Mouse (Mus musculus) ES-E14 (cell line): ENCODE results near the gene Gm973. TPM values are rescaled to one million over a fixed set of nuclear protein-coding genes. Genes with fewer than 3 reads are reported as not detected.

Source experiments
- DNase-seq: peaks from one replicate; pipeline ENCODE4 v3.0.0-alpha.2; 2013; ENCODE audit warnings: low read depth, low spot score
- H3K27ac ChIP-seq: 2 replicates; pipeline ENCODE4 v1.5.1; 2012; ENCODE audit warnings: low read depth, mild to moderate bottlenecking, low read length, moderate library complexity, mixed read lengths; ENCODE audit not compliant: poor library complexity, insufficient read depth, severe bottlenecking
- H3K36me3 ChIP-seq: 2 replicates; pipeline ENCODE4 v1.6.1; 2012; ENCODE audit warnings: mild to moderate bottlenecking, low read length, moderate library complexity, mixed read lengths; ENCODE audit not compliant: control insufficient read depth, poor library complexity, insufficient read depth, severe bottlenecking
- H3K4me1 ChIP-seq, 2 experiments: fragments of 150-350 bp in 1 of 2; sonication (generic) in 1 of 2; 2 replicates each; pipeline ENCODE4 v1.6.1; 2012; ENCODE audit warnings: low read length in 2 of 2, mild to moderate bottlenecking in 1 of 2, mixed read lengths in 1 of 2; ENCODE audit not compliant: control insufficient read depth in 2 of 2, insufficient read depth in 2 of 2, poor library complexity in 1 of 2
- H3K4me3 ChIP-seq, 2 experiments: fragments of 150-350 bp in 1 of 2; sonication (generic) in 1 of 2; 2 replicates each; pipeline ENCODE4 v1.5.1; 2012; ENCODE audit warnings: low read length in 2 of 2, low read depth in 1 of 2, mild to moderate bottlenecking in 1 of 2, mixed read lengths in 1 of 2; ENCODE audit not compliant: insufficient read depth in 1 of 2, poor library complexity in 1 of 2, severe bottlenecking in 1 of 2
- H3K9ac ChIP-seq: 2 replicates; pipeline ENCODE4 v1.6.1; 2012; ENCODE audit warnings: low read depth, mild to moderate bottlenecking, low read length, mixed read lengths; ENCODE audit not compliant: poor library complexity, insufficient read depth, severe bottlenecking
- H3K9me3 ChIP-seq: fragments of 150-350 bp; sonication (generic); 2 replicates; pipeline ENCODE4 v1.6.1; 2012; ENCODE audit warnings: low read depth, mild to moderate bottlenecking, low read length; ENCODE audit not compliant: control insufficient read depth, insufficient read depth
- CHD2 ChIP-seq: IDR thresholded peaks from 2 replicates; pipeline ENCODE4 v1.6.1; 2014; ENCODE audit warnings: mild to moderate bottlenecking, low read depth, low read length, inconsistent platforms
- HCFC1 ChIP-seq: IDR thresholded peaks from 2 replicates; pipeline ENCODE4 v1.6.1; 2012; ENCODE audit warnings: low read length, inconsistent platforms, borderline replicate concordance; ENCODE audit not compliant: insufficient read depth
- MAFK ChIP-seq: IDR thresholded peaks from 2 replicates; pipeline ENCODE4 v1.6.1; 2014; ENCODE audit warnings: mild to moderate bottlenecking, low read depth, low read length, inconsistent platforms; ENCODE audit not compliant: insufficient read depth
- ZC3H11A ChIP-seq: IDR thresholded peaks from 2 replicates; pipeline ENCODE4 v1.6.1; 2012; ENCODE audit warnings: low read depth, mild to moderate bottlenecking, inconsistent platforms, low read length, borderline replicate concordance
- ZNF384 ChIP-seq: IDR thresholded peaks from 2 replicates; pipeline ENCODE4 v1.6.1; 2012; ENCODE audit warnings: low read depth, low read length, inconsistent platforms
- in situ Hi-C, 2 experiments: fragments of 600-800 bp; cut with MboI; formaldehyde crosslinking; loops; one replicate each; pipeline ENCODE4 v1.15.1; 2025; ENCODE audit warnings: low sequenced_read_pairs in 2 of 2, inconsistent platforms in 1 of 2; ENCODE audit not compliant: unreplicated experiment in 2 of 2
- total RNA-seq: library from RNA; depleted of rRNA; stranded (reverse); fragments of 300-350 nt; gene quantifications from 2 replicates; pipeline ENCODE4 v1.2.3, GENCODE M21; 2012

Gene Gm973
- total RNA-seq, 1 experiment: 5.8 TPM

DNA sequence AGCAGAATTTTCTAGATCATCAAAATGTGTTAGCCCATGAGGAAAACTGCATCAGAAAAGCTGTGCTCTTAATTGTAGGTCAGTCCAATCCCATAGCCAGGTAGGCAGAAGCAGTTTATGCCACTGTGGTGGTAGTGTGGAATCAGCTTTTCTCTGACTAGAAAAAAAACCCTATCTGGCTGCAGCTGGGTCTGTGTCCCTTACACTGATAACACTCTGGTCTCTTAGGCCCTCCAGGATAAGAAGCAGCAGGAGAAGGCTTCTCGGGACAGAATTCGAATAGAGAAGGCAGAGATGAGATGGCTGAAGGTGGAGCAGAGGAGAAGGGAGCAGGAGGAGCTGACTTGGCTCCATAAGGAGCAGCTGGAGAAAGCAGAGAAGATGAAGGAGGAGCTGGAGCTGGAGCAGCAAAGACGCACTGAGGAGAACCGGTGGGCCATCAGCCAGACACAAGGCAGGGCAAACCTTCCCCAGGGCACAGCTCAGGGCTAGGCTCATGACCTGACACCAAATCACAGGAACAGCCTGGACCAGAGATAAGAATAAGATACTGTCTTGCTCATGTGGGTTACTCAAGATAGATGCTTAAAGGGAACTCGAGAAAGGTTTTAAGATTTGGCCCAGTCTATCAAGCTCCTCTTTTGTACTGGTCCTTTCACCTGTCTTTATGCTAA, 116.1 kb downstream of the Gm973 start:
- H3K4me1 ChIP-seq: no peaks in the 10 kb centered on the region
- no peaks in the 10 kb centered on the region for H3K9me3 ChIP-seq
- no peak for DNase-seq
- H3K9ac ChIP-seq: no peak overlapping the region
- no peak overlapping the region for H3K4me3 ChIP-seq
- TF ChIP-seq ZNF384 (no peak), ZC3H11A (no peak), HCFC1 (no peak), CHD2 (no peak), MAFK (no peak)
- H3K36me3 ChIP-seq: no peaks in the 10 kb centered on the region
- in situ Hi-C loops: no loop called here
- H3K27ac ChIP-seq: no peak overlapping the region

GRCm38 (mm10) chr1:59633056-59633455, 117.0 kb downstream of the Gm973 start:
- DNase-seq: no peak
- no peaks in the 10 kb centered on the region for H3K9me3 ChIP-seq
- H3K4me1 ChIP-seq: no peaks in the 10 kb centered on the region
- H3K4me3 ChIP-seq: no peak overlapping the region
- H3K27ac ChIP-seq: no peak overlapping the region
- TF ChIP-seq ZNF384: no peak
- in situ Hi-C loops: no loop called here
- no peak overlapping the region for H3K9ac ChIP-seq
- H3K36me3 ChIP-seq: no peaks in the 10 kb centered on the region

GRCm38 (mm10) chr1:59636349-59636748, 120.3 kb downstream of the Gm973 start:
- H3K27ac ChIP-seq: no peak overlapping the region
- TF ChIP-seq MAFK (no peak), ZC3H11A (no peak), HCFC1 (no peak), ZNF384 (no peak), CHD2 (no peak)
- in situ Hi-C loops: no loop called here
- no peak for DNase-seq
- H3K4me1 ChIP-seq: no peaks in the 10 kb centered on the region
- no peak overlapping the region for H3K4me3 ChIP-seq
- no peaks in the 10 kb centered on the region; the same call in 1 of the 2 replicates for H3K36me3 ChIP-seq
- H3K9me3 ChIP-seq: no peaks in the 10 kb centered on the region
- H3K9ac ChIP-seq: no peak overlapping the region

DNA sequence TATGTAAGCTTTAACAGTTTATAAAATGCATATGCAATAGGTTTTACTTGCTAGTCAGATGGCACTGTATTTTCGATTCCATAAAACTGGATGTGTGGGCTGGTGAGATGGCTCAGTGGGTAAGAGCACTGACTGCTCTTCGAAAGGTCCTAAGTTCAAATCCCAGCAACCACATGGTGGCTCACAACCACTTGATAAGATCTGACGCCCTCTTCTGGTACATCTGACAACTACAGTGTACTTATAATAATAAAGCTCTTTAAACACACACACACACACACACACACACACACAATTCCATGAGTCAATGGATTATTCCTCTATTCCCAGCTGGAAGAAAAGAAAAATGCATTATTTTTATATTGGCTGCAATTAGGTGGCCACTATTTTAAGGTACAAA, 122.3 kb downstream of the Gm973 start:
- DNase-seq: peak; percentile 27
- no peak for TF ChIP-seq HCFC1
- no peak for TF ChIP-seq ZC3H11A
- no peak for TF ChIP-seq MAFK
- no peak for TF ChIP-seq CHD2
- no peak for TF ChIP-seq ZNF384
- no peak overlapping the region for H3K4me3 ChIP-seq
- no peaks in the 10 kb centered on the region for H3K4me1 ChIP-seq
- no peak overlapping the region for H3K9ac ChIP-seq
- no peaks in the 10 kb centered on the region for H3K9me3 ChIP-seq
- in situ Hi-C loops: no loop called here
- H3K27ac ChIP-seq: no peak overlapping the region
- no peaks in the 10 kb centered on the region; the same call in 1 of the 2 replicates for H3K36me3 ChIP-seq

DNA sequence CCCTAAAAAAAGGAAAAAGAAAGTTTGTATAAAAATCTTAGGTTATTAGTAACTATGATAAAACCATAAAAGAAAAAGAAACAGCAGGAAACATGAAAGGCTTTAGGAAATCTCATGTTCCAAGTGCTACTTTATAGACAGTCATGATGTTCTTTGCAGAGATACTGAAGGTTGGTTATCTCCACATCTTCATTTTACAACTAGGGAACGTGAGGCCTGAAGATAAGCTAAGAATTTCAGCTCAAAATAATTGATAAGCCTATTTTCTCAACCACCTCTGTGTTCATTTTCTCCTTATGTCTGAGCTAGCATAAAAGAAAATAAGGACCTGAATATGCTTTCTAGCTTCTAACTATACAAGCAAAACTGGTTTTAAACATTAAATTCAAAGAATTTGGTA, 126.4 kb downstream of the Gm973 start:
- no peak overlapping the region for H3K4me3 ChIP-seq
- TF ChIP-seq ZNF384 (no peak), CHD2 (no peak)
- no peaks in the 10 kb centered on the region for H3K9me3 ChIP-seq
- no peak overlapping the region for H3K9ac ChIP-seq
- H3K4me1 ChIP-seq: no peaks in the 10 kb centered on the region
- DNase-seq: no peak
- peaks cover 2% of the 10 kb centered on the region for H3K36me3 ChIP-seq
- H3K27ac ChIP-seq: no peak overlapping the region
- in situ Hi-C loops: no loop called here
